Mouse (Mus musculus): ENCODE measurements around the gene Mreg. TPM values are rescaled to one million over a fixed set of nuclear protein-coding genes. Genes with fewer than 3 reads are reported as not detected.
"Not testable (repeated sequence)": the region's sequence is repeated elsewhere in the genome, so short reads cannot be mapped to it uniquely, and the experiment has no call there.

The Mreg gene
- total and polyA plus RNA-seq, 3 experiments: not detected

DNA sequence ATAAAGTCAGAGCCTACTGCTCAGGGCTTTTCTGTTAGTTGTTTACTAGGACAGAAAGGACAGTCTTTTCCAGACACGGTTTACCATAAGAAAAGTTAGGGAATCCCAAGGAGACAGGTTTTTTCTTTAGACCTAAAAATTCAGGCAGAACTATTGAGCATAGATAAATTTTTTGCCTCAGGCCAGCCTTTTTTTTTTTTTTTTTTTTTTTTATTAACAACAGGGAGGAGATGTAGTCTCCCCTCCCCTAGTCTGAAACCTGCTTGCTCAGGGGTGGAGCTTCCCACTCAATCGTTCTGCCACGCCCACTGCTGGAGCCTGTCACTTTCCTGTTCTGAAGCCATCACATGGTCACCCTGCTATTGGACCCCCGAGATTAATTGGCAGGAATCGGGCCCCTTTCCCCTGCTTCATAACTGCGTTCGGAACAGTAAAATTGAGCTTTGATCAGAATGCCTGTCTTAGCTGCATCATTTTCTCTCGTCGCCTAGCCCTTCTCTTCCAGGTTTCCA, 36.2 kb upstream of the Mreg start:
- not testable (repeated sequence) for H3K27ac ChIP-seq (ENCODE audit: control insufficient read depth, low read depth, low read length); H3K9ac ChIP-seq (ENCODE audit: control insufficient read depth, low read depth, low read length, poor library complexity, severe bottlenecking); H3K9me3 ChIP-seq (replicated peaks; ENCODE audit: insufficient read depth, low read length); H3K36me3 ChIP-seq (ENCODE audit: control insufficient read depth in 1 of 2, insufficient read depth in 2 of 2, low read length in 2 of 2); H3K4me1 ChIP-seq (ENCODE audit: control insufficient read depth in 1 of 2, insufficient read depth in 2 of 2, low read length in 2 of 2); H3K4me3 ChIP-seq (ENCODE audit: control insufficient read depth in 1 of 2, insufficient read depth in 1 of 2, low read depth in 2 of 2, low read length in 2 of 2); H3K27me3 ChIP-seq (ENCODE audit: control insufficient read depth in 1 of 2, insufficient read depth in 2 of 2, low read length in 2 of 2); H3K79me2 ChIP-seq (ENCODE audit: control insufficient read depth, insufficient read depth, low read length, poor library complexity); DNase-seq (ENCODE audit: low read depth, low spot score)
- TF ChIP-seq ZNF384 (IDR thresholded peaks at IDR 0.05; ENCODE audit: low read depth, low read length): 0 out of 2 replicates have a peak, but pooled peaks have one; percentile 44

- Histone ChIP-seq H3K4me1 (ENCODE audit: control insufficient read depth in 1 of 2, insufficient read depth in 2 of 2, low read length in 2 of 2) (peaks cover 0 to 3% of the 10 kb centered on the region in 2 experiments; a peak in 1 of 4 replicates), H3K4me3 (ENCODE audit: control insufficient read depth in 1 of 2, insufficient read depth in 1 of 2, low read depth in 2 of 2, low read length in 2 of 2) (no peak overlapping the region), H3K9me3 (replicated peaks; ENCODE audit: insufficient read depth, low read length) (no peaks in the 10 kb centered on the region), H3K27me3 (ENCODE audit: control insufficient read depth in 1 of 2, insufficient read depth in 2 of 2, low read length in 2 of 2) (no peaks in the 10 kb centered on the region), H3K36me3 (ENCODE audit: control insufficient read depth in 1 of 2, insufficient read depth in 2 of 2, low read length in 2 of 2) (peaks cover 0 to 9% of the 10 kb centered on the region in 2 experiments; a peak in 2 of 4 replicates), H3K9ac (ENCODE audit: control insufficient read depth, low read depth, low read length, poor library complexity, severe bottlenecking) (no peak overlapping the region), H3K79me2 (ENCODE audit: control insufficient read depth, insufficient read depth, low read length, poor library complexity) (no peaks in the 10 kb centered on the region; the same call in 1 of the 2 replicates), H3K27ac (ENCODE audit: control insufficient read depth, low read depth, low read length) (no peak overlapping the region)
- TF ChIP-seq E2F4 (IDR thresholded peaks at IDR 0.05; ENCODE audit: borderline replicate concordance, low read depth, low read length): no peak
- peak; percentile 100 for TF ChIP-seq POLR2AphosphoS5 (IDR thresholded peaks at IDR 0.05; ENCODE audit: borderline replicate concordance, low read depth, low read length)
- TF ChIP-seq POLR2A (IDR thresholded peaks at IDR 0.05; ENCODE audit: control insufficient read depth in 1 of 2, insufficient read depth in 1 of 2, low read depth in 1 of 2, low read length in 2 of 2, poor library complexity in 1 of 2): peak; percentile 99 to 100
- peak; percentile 97 for TF ChIP-seq TBP (IDR thresholded peaks at IDR 0.05; ENCODE audit: low read depth, low read length)
- DNase-seq (ENCODE audit: low read depth, low spot score): peak; percentile 97
These were observed 32.4 kb upstream of the Mreg start for GRCm38 (mm10) chr1:72244317-72245036.

GRCm38 (mm10) chr1:72243656-72244316, 31.7 kb upstream of the Mreg start:
- Histone ChIP-seq H3K27ac (ENCODE audit: control insufficient read depth, low read depth, low read length) (peak overlapping the region; percentile 80), H3K4me3 (ENCODE audit: control insufficient read depth in 1 of 2, insufficient read depth in 1 of 2, low read depth in 2 of 2, low read length in 2 of 2) (peak overlapping the region; percentile 53 to 55), H3K9ac (ENCODE audit: control insufficient read depth, low read depth, low read length, poor library complexity, severe bottlenecking) (peak overlapping the region; percentile 66), H3K4me1 (ENCODE audit: control insufficient read depth in 1 of 2, insufficient read depth in 2 of 2, low read length in 2 of 2) (peaks cover 0 to 7% of the 10 kb centered on the region in 2 experiments; a peak in 1 of 4 replicates), H3K9me3 (replicated peaks; ENCODE audit: insufficient read depth, low read length) (no peaks in the 10 kb centered on the region), H3K27me3 (ENCODE audit: control insufficient read depth in 1 of 2, insufficient read depth in 2 of 2, low read length in 2 of 2) (no peaks in the 10 kb centered on the region), H3K79me2 (ENCODE audit: control insufficient read depth, insufficient read depth, low read length, poor library complexity) (no peaks in the 10 kb centered on the region; the same call in 1 of the 2 replicates), H3K36me3 (ENCODE audit: control insufficient read depth in 1 of 2, insufficient read depth in 2 of 2, low read length in 2 of 2) (peaks cover 0 to 9% of the 10 kb centered on the region in 2 experiments; a peak in 2 of 4 replicates)
- peak; percentile 99 for DNase-seq (ENCODE audit: low read depth, low spot score)
- peak; percentile 99 for TF ChIP-seq TBP (IDR thresholded peaks at IDR 0.05; ENCODE audit: low read depth, low read length)
- peak in 1 of 2 experiments; percentile 100; a peak in 3 of 4 replicates for TF ChIP-seq POLR2A (IDR thresholded peaks at IDR 0.05; ENCODE audit: control insufficient read depth in 1 of 2, insufficient read depth in 1 of 2, low read depth in 1 of 2, low read length in 2 of 2, poor library complexity in 1 of 2)
- TF ChIP-seq GATA1 (IDR thresholded peaks at IDR 0.05; ENCODE audit: low read depth, low read length): 0 out of 2 replicates have a peak, but pooled peaks have one; percentile 26
- TF ChIP-seq HCFC1 (IDR thresholded peaks at IDR 0.05; ENCODE audit: low read depth, low read length): no peak

Data from MEL (cell line).